Comparison of ENCODE assay signal across 11 mouse cellular contexts in the genomic region with DNA sequence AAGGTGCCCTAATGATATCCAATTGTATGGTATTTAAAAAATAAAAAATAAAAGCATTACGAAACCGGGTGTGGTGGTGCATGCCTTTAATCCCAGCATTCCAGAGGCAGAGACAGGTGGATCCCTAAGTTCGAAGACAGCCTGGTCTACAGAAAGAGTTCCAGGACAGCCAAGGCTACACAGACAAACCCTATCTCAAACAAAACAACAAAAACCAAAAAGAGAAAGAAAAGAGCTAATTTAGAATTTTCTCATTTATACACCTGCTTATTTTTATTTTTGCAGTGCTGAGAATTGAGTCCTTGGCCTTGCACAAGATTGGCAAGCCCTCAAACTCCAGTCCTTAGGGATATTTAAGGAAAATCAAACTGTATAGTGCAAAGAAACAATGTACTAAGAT. TPM values are rescaled to one million over a fixed set of nuclear protein-coding genes. Genes with fewer than 3 reads are reported as not detected.
DNase-seq lines count a peak whose midpoint lies in the region; ATAC-seq lines count a peak whose summit lies in the region.
"Had no signal": no experiment of that assay in that cellular context is flagged by ENCODE, and none has a peak within 500 bp of the region (broad histone marks: within the 10 kb centered on the region; RNA-seq: fewer than 3 reads in every experiment).

No protein-coding gene starts in this region.

- H3K9ac ChIP-seq in forebrain, embryonic 13.5 days = no peak overlapping the region
- no peak overlapping the region for H3K9ac ChIP-seq in hindbrain, embryonic 13.5 days
- no peak overlapping the region for H3K9ac ChIP-seq in hindbrain, embryonic 11.5 days (ENCODE audit: low read depth, low read length)
- H3K9ac ChIP-seq in neural tube, embryonic 13.5 days = no peak overlapping the region
- H3K9ac ChIP-seq in neural tube, embryonic 15.5 days (replicated peaks) = no peak overlapping the region
- H3K9ac ChIP-seq in midbrain, embryonic 16.5 days (ENCODE audit: low read depth, low read length) = no peak overlapping the region

- H3K36me3 ChIP-seq in forebrain, embryonic 10.5 days (replicated peaks) = no peaks in the 10 kb centered on the region
- H3K36me3 ChIP-seq in forebrain, embryonic 13.5 days (ENCODE audit: poor library complexity, severe bottlenecking) = no peaks in the 10 kb centered on the region
- H3K36me3 ChIP-seq in hindbrain, embryonic 13.5 days = no peaks in the 10 kb centered on the region
- H3K36me3 ChIP-seq in hindbrain, embryonic 11.5 days (ENCODE audit: control insufficient read depth, insufficient read depth, low read length) = no peaks in the 10 kb centered on the region
- H3K36me3 ChIP-seq in neural tube, embryonic 13.5 days = no peaks in the 10 kb centered on the region
- H3K36me3 ChIP-seq in neural tube, embryonic 15.5 days = no peaks in the 10 kb centered on the region
- H3K36me3 ChIP-seq in midbrain, embryonic 16.5 days (ENCODE audit: control insufficient read depth, insufficient read depth, low read length) = no peaks in the 10 kb centered on the region
- H3K36me3 ChIP-seq: embryonic facial prominence, embryonic 13.5 days; lung, embryonic 15.5 days had no signal

- no peak for DNase-seq in forebrain, embryonic 10.5 days (ENCODE audit: extremely low spot score, low spot score)
- no peak for DNase-seq in hindbrain, embryonic 11.5 days (ENCODE audit: low spot score)
- DNase-seq: thymus, postnatal 14 days had no signal

- H3K9me3 ChIP-seq in forebrain, embryonic 10.5 days = no peaks in the 10 kb centered on the region
- no peaks in the 10 kb centered on the region for H3K9me3 ChIP-seq in forebrain, embryonic 13.5 days (replicated peaks)
- no peaks in the 10 kb centered on the region for H3K9me3 ChIP-seq in hindbrain, embryonic 13.5 days
- H3K9me3 ChIP-seq in hindbrain, embryonic 11.5 days (ENCODE audit: control insufficient read depth, low read length) = no peaks in the 10 kb centered on the region
- H3K9me3 ChIP-seq in neural tube, embryonic 13.5 days = no peaks in the 10 kb centered on the region
- no peaks in the 10 kb centered on the region for H3K9me3 ChIP-seq in neural tube, embryonic 15.5 days (replicated peaks)
- no peaks in the 10 kb centered on the region for H3K9me3 ChIP-seq in midbrain, embryonic 16.5 days (replicated peaks; ENCODE audit: control insufficient read depth, low read length, poor library complexity, severe bottlenecking)
- H3K9me3 ChIP-seq: embryonic facial prominence, embryonic 13.5 days; lung, embryonic 15.5 days had no signal

- no peak overlapping the region for H3K4me3 ChIP-seq in forebrain, embryonic 10.5 days
- H3K4me3 ChIP-seq in forebrain, embryonic 13.5 days = no peak overlapping the region
- peak overlapping the region; percentile 33; the same call in 1 of the 2 replicates for H3K4me3 ChIP-seq in hindbrain, embryonic 13.5 days
- H3K4me3 ChIP-seq in hindbrain, embryonic 11.5 days (ENCODE audit: low read depth, low read length) = no peak overlapping the region
- H3K4me3 ChIP-seq in neural tube, embryonic 13.5 days = no peak overlapping the region
- no peak overlapping the region for H3K4me3 ChIP-seq in neural tube, embryonic 15.5 days (replicated peaks)
- peak overlapping the region; percentile 40; the same call in 1 of the 2 replicates for H3K4me3 ChIP-seq in midbrain, embryonic 16.5 days (ENCODE audit: low read depth, low read length)

- WGBS in forebrain, embryonic 10.5 days = 19% methylated on average over 3 of the region's 3 CpGs
- WGBS in forebrain, embryonic 13.5 days = 17% methylated on average over 3 of the region's 3 CpGs
- 23% methylated on average over 3 of the region's 3 CpGs for WGBS in hindbrain, embryonic 13.5 days
- 22% methylated on average over 3 of the region's 3 CpGs for WGBS in hindbrain, embryonic 11.5 days
- 15% methylated on average over 3 of the region's 3 CpGs for WGBS in neural tube, embryonic 13.5 days
- WGBS in neural tube, embryonic 15.5 days = 18% methylated on average over 3 of the region's 3 CpGs
- 18% methylated on average over 3 of the region's 3 CpGs for WGBS in midbrain, embryonic 16.5 days

- H3K4me2 ChIP-seq in forebrain, embryonic 13.5 days = no peak overlapping the region
- H3K4me2 ChIP-seq in hindbrain, embryonic 13.5 days = no peak overlapping the region; the same call in 1 of the 2 replicates
- no peak overlapping the region for H3K4me2 ChIP-seq in hindbrain, embryonic 11.5 days (replicated peaks; ENCODE audit: low read depth, low read length)
- peak overlapping the region; percentile 47 for H3K4me2 ChIP-seq in neural tube, embryonic 13.5 days
- no peak overlapping the region for H3K4me2 ChIP-seq in neural tube, embryonic 15.5 days
- H3K4me2 ChIP-seq in midbrain, embryonic 16.5 days (ENCODE audit: low read length) = peak overlapping the region; percentile 45

- no peak for ATAC-seq in forebrain, embryonic 13.5 days
- no peak for ATAC-seq in hindbrain, embryonic 13.5 days (ENCODE audit: low FRiP score)
- ATAC-seq in hindbrain, embryonic 11.5 days (ENCODE audit: low FRiP score) = no peak
- ATAC-seq in neural tube, embryonic 13.5 days (ENCODE audit: low read depth) = no peak
- no peak for ATAC-seq in neural tube, embryonic 15.5 days (ENCODE audit: low FRiP score)
- ATAC-seq in midbrain, embryonic 16.5 days = no peak
- no peak for ATAC-seq in megakaryocyte-erythroid progenitor cell, adult 5-6 weeks (replicated peaks; ENCODE audit: low FRiP score, low TSS enrichment, poor library complexity, severe bottlenecking)

- H3K27me3 ChIP-seq in forebrain, embryonic 10.5 days (ENCODE audit: poor library complexity, severe bottlenecking) = peaks cover 100% of the 10 kb centered on the region
- peaks cover 98% of the 10 kb centered on the region for H3K27me3 ChIP-seq in forebrain, embryonic 13.5 days
- H3K27me3 ChIP-seq in hindbrain, embryonic 13.5 days = peaks cover 98% of the 10 kb centered on the region
- peaks cover 86% of the 10 kb centered on the region for H3K27me3 ChIP-seq in hindbrain, embryonic 11.5 days (ENCODE audit: control insufficient read depth, insufficient read depth, low read length)
- peaks cover 98% of the 10 kb centered on the region for H3K27me3 ChIP-seq in neural tube, embryonic 13.5 days
- peaks cover 87% of the 10 kb centered on the region for H3K27me3 ChIP-seq in neural tube, embryonic 15.5 days (replicated peaks)
- peaks cover 46% of the 10 kb centered on the region for H3K27me3 ChIP-seq in midbrain, embryonic 16.5 days (ENCODE audit: control insufficient read depth, insufficient read depth, low read depth, low read length)

- H3K27ac ChIP-seq in forebrain, embryonic 10.5 days = peak overlapping the region; percentile 82; the same call in 1 of the 2 replicates
- H3K27ac ChIP-seq in forebrain, embryonic 13.5 days = no peak overlapping the region
- H3K27ac ChIP-seq in hindbrain, embryonic 13.5 days = peak overlapping the region; percentile 81
- no peak overlapping the region for H3K27ac ChIP-seq in hindbrain, embryonic 11.5 days (ENCODE audit: low read depth, low read length)
- H3K27ac ChIP-seq in neural tube, embryonic 13.5 days (replicated peaks) = 0 out of 2 replicates have a peak overlapping the region, but pooled peaks have one; percentile 65
- no peak overlapping the region for H3K27ac ChIP-seq in neural tube, embryonic 15.5 days (replicated peaks)
- H3K27ac ChIP-seq in midbrain, embryonic 16.5 days (ENCODE audit: low read length) = peak overlapping the region; percentile 88

- peaks cover 35% of the 10 kb centered on the region for H3K4me1 ChIP-seq in forebrain, embryonic 10.5 days
- peaks cover 20% of the 10 kb centered on the region for H3K4me1 ChIP-seq in forebrain, embryonic 13.5 days
- peaks cover 18% of the 10 kb centered on the region for H3K4me1 ChIP-seq in hindbrain, embryonic 13.5 days (replicated peaks)
- H3K4me1 ChIP-seq in hindbrain, embryonic 11.5 days (replicated peaks; ENCODE audit: control insufficient read depth, insufficient read depth, low read length) = no peaks in the 10 kb centered on the region; the same call in 1 of the 2 replicates
- H3K4me1 ChIP-seq in neural tube, embryonic 13.5 days (replicated peaks) = peaks cover 22% of the 10 kb centered on the region
- peaks cover 15% of the 10 kb centered on the region for H3K4me1 ChIP-seq in neural tube, embryonic 15.5 days
- H3K4me1 ChIP-seq in midbrain, embryonic 16.5 days (ENCODE audit: control insufficient read depth, insufficient read depth, low read length) = peaks cover 6% of the 10 kb centered on the region

RNA-seq across cellular contexts. Expression of gene Tal1, which starts 0.5 kb away (rescaled TPM):
- polyA plus RNA-seq in forebrain, embryonic 10.5 days (2016; fragmentation: Nextera tagmentation; extraction: Ambion mirVana) = 1.5 and 2.2 TPM in 2 replicates
- 0.81 and 0.88 TPM in 2 replicates for polyA plus RNA-seq in forebrain, embryonic 13.5 days (2015; fragmentation: Nextera tagmentation; extraction: Ambion mirVana)
- polyA plus RNA-seq in hindbrain, embryonic 13.5 days (2015; fragmentation: Nextera tagmentation; extraction: Ambion mirVana) = 3.8 and 6.7 TPM in 2 replicates
- polyA plus RNA-seq in hindbrain, embryonic 11.5 days (2014; fragmentation: Nextera tagmentation; extraction: Ambion mirVana) = 8.6 and 10.3 TPM in 2 replicates
- polyA plus RNA-seq in neural tube, embryonic 13.5 days (2015; fragmentation: Nextera tagmentation; extraction: Ambion mirVana) = 1.9 and 2.0 TPM in 2 replicates
- polyA plus RNA-seq in neural tube, embryonic 15.5 days (2015; fragmentation: Nextera tagmentation; extraction: Ambion mirVana) = 1.0 and 1.7 TPM in 2 replicates
- 4.6 and 6.4 TPM in 2 replicates for polyA plus RNA-seq in midbrain, embryonic 16.5 days (2015; fragmentation: Nextera tagmentation; extraction: Ambion mirVana)
- 99.5 and 115 TPM in 2 replicates for total RNA-seq in megakaryocyte-erythroid progenitor cell, adult 5-6 weeks (2014; fragmentation: Nextera tagmentation)
- total RNA-seq in megakaryocyte-erythroid progenitor cell, adult 5-6 weeks (2017) = 56.3 and 63.8 TPM in 2 replicates

RNA-seq across cellular contexts. Expression of gene Pdzk1ip1, which starts 32.8 kb away (rescaled TPM):
- polyA plus RNA-seq in forebrain, embryonic 10.5 days (2016; fragmentation: Nextera tagmentation; extraction: Ambion mirVana) = 7.4 and 12.6 TPM in 2 replicates
- 3.7 and 4.4 TPM in 2 replicates for polyA plus RNA-seq in forebrain, embryonic 13.5 days (2015; fragmentation: Nextera tagmentation; extraction: Ambion mirVana)
- 5.5 and 10.3 TPM in 2 replicates for polyA plus RNA-seq in hindbrain, embryonic 13.5 days (2015; fragmentation: Nextera tagmentation; extraction: Ambion mirVana)
- polyA plus RNA-seq in hindbrain, embryonic 11.5 days (2014; fragmentation: Nextera tagmentation; extraction: Ambion mirVana) = 12.8 and 16.0 TPM in 2 replicates
- 5.7 and 5.8 TPM in 2 replicates for polyA plus RNA-seq in neural tube, embryonic 13.5 days (2015; fragmentation: Nextera tagmentation; extraction: Ambion mirVana)
- 3.0 and 6.7 TPM in 2 replicates for polyA plus RNA-seq in neural tube, embryonic 15.5 days (2015; fragmentation: Nextera tagmentation; extraction: Ambion mirVana)
- polyA plus RNA-seq in midbrain, embryonic 16.5 days (2015; fragmentation: Nextera tagmentation; extraction: Ambion mirVana) = 2.0 and 2.3 TPM in 2 replicates
- total RNA-seq in megakaryocyte-erythroid progenitor cell, adult 5-6 weeks (2014; fragmentation: Nextera tagmentation) = 22.0 and 28.7 TPM in 2 replicates
- 5.9 and 34.2 TPM in 2 replicates for total RNA-seq in megakaryocyte-erythroid progenitor cell, adult 5-6 weeks (2017)

RNA-seq across cellular contexts. Expression of gene Stil, which starts 55.7 kb away (rescaled TPM):
- 22.0 and 24.3 TPM in 2 replicates for polyA plus RNA-seq in forebrain, embryonic 10.5 days (2016; fragmentation: Nextera tagmentation; extraction: Ambion mirVana)
- polyA plus RNA-seq in forebrain, embryonic 13.5 days (2015; fragmentation: Nextera tagmentation; extraction: Ambion mirVana) = 12.6 and 12.8 TPM in 2 replicates
- 3.1 and 3.5 TPM in 2 replicates for polyA plus RNA-seq in hindbrain, embryonic 13.5 days (2015; fragmentation: Nextera tagmentation; extraction: Ambion mirVana)
- 18.3 and 23.0 TPM in 2 replicates for polyA plus RNA-seq in hindbrain, embryonic 11.5 days (2014; fragmentation: Nextera tagmentation; extraction: Ambion mirVana)
- polyA plus RNA-seq in neural tube, embryonic 13.5 days (2015; fragmentation: Nextera tagmentation; extraction: Ambion mirVana) = 1.9 and 3.0 TPM in 2 replicates
- polyA plus RNA-seq in neural tube, embryonic 15.5 days (2015; fragmentation: Nextera tagmentation; extraction: Ambion mirVana) = 1.1 and 5.5 TPM in 2 replicates
- polyA plus RNA-seq in midbrain, embryonic 16.5 days (2015; fragmentation: Nextera tagmentation; extraction: Ambion mirVana) = 2.0 and 2.1 TPM in 2 replicates
- 22.9 and 27.8 TPM in 2 replicates for total RNA-seq in megakaryocyte-erythroid progenitor cell, adult 5-6 weeks (2014; fragmentation: Nextera tagmentation)
- total RNA-seq in megakaryocyte-erythroid progenitor cell, adult 5-6 weeks (2017) = 11.0 and 15.6 TPM in 2 replicates

Comparison
In these comparisons a context has a peak if more than half of its experiments do, and no peak if none do; other contexts are left out.
1. H3K27ac ChIP-seq: peak in forebrain, embryonic 10.5 days (single experiment), hindbrain, embryonic 13.5 days (single experiment), neural tube, embryonic 13.5 days (single experiment) and midbrain, embryonic 16.5 days (single experiment); none in forebrain, embryonic 13.5 days (single experiment), hindbrain, embryonic 11.5 days (single experiment) and neural tube, embryonic 15.5 days (single experiment).
2. H3K4me3 ChIP-seq: peak in hindbrain, embryonic 13.5 days (single experiment) and midbrain, embryonic 16.5 days (single experiment); none in forebrain, embryonic 10.5 days (single experiment), forebrain, embryonic 13.5 days (single experiment), hindbrain, embryonic 11.5 days (single experiment), neural tube, embryonic 13.5 days (single experiment) and neural tube, embryonic 15.5 days (single experiment).
3. H3K4me2 ChIP-seq: peak in neural tube, embryonic 13.5 days (single experiment) and midbrain, embryonic 16.5 days (single experiment); none in forebrain, embryonic 13.5 days (single experiment), hindbrain, embryonic 13.5 days (single experiment), hindbrain, embryonic 11.5 days (single experiment) and neural tube, embryonic 15.5 days (single experiment).